Mouse (Mus musculus): Measurements from ENCODE around the gene Card9.
A peak's percentile ranks its signal among the peaks of the same experiment; 100 is the strongest.

Gene Card9

DNA sequence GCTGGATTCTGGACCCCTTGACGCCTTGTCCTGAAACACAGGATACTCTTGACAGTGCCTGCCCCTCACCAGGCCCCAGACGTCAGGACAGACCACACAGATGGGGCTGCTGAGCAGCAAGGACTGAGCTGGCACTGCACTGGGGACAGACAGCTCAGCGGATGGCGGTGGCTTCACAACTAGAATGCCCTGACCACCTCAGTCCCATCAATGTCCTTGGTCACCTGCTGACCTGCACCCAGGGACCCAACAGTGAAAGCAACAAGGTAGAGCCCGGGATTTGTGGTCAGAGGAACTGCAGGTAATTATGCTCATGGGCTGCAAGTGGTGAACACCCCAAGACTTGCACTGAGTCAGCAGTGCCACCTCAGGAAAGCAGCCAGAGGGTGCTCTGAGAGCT lies 2.3 kb upstream of the Card9 start:
- DNase-seq (ENCODE audit: low spot score), result no peak

DNA sequence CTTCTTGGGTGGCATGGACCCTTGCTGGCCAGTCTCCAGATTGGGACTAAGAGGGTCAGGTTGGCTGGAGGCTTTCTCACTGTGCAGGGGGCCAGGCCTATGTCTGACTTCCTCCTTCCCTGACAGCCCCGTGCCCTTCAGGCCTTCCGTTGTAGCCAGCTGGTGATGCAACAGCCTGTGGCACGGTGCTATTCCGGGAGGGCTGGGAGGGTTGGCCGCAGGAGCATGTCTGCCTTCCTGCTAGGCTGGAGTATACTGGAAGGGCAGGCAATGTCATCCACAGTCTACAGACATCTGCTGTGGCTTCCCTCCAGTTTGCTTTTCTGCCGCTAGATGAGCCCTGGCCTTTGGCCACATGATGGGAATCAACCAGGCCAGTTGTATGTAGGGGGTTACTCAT lies 735 bp downstream of the Card9 start:
- DNase-seq (ENCODE audit: low spot score), result no peak

DNA sequence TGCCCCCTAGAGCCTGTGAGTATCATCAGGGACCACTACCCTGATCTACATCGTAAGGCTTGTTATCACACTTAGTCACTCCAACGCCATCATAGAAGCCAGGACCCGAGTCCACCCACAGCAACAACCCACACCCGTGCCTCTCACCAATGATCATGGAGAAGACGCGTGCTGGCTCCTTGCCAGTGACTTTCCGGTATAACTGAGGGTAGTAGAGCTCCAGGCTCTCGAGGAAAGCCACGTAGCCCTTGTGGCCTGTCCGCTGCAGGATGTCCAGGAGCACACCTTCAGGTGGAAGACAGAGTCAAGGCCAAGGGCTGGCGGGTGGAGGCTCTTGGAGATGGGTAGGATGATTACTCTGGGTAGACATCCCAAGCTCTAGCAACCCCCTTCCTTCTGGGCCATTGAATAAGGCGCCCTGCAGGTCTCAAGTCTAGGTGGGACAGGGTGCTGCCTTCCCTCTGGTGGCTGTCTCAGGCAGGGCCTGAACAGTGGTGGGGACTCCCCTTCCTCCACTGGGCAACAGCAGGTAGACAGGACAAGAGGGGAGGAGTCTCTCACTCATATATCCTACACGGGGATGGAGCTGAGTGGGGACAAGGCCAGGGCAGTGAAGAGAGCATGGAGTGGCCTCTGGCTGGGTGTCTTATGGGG lies 1.9 kb downstream of the Card9 start:
- no peak for DNase-seq (ENCODE audit: low spot score)

DNA sequence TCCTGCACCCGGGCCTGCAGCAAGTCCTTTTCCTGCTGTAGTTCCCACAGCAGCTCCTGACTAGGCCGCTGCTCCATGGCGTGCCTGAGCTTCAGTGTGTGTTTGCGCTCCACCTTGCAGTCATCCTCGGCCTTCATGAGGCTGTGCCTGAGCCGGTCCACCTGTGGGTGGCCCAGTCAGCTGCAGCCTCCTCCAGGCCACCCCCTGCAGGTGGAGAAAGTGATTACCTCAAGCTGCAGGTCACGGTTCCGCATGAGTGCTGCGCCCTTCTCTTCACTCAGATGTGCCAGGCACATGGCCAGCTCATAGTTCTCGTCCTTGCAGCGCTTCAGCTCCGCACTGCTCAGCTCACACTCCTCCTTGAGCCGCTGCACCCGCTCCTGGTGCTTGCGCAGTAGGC lies 3.2 kb downstream of the Card9 start:
- DNase-seq (ENCODE audit: low spot score), result peak; percentile 31

DNA sequence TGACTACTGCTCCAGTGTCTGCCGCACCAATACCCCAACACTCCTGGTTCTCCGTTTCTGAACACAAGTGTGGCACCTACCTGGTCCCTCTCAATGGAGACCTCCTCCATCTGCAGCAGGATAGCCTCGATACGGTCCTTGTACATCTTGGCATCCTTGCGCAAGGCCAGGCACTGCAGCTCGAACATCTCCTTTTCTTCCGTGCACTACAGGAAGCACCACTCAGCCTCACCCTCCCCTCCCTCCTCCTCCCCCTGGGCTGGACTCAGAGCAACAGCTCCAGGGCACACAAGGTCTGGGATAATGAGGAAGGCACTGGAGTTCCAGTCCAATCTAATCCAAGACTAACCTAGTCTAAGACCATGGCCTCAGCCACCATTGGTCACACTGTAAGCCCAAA lies 4.0 kb downstream of the Card9 start:
- no peak for DNase-seq (ENCODE audit: low spot score)

DNA sequence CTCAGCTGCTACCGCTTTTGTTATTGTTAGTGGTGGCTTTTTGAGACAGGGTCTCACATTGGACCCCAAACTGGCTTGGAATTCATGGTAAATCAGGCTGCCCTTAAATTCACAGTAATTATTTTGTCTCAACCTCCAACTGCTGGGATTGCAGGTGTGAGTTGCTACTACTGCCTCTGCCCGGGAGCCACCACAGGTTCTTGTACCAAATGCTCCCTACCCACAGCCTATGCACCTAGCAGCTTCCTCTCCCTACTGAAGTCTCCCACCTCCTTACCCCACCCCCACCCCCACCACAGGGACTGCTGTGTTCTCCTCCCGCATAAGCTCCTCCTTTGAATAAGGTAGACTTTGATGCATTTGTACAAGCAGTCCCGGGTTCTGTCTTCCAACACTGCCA lies 4.5 kb downstream of the Card9 start:
- no peak for DNase-seq (ENCODE audit: low spot score)

DNA sequence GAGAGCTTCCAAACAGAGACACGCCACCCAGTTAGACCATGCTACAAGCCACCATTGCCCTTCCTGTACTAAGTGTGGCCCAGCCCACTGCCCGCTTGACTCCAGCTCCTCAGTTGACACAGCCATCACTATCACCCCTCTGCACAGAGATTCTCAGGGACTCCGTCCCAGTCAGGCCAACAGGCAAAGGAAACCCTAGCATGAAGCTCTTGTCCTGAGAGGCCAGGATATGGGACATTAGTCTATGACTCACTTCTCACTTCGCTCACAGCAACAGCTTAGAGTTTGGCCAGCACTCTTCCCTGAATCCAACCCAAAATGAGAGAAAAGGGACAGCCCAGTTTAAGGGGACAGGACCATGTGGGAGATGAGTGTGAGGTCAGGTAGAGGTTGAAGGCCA lies 6.3 kb downstream of the Card9 start:
- no peak for DNase-seq (ENCODE audit: low spot score)

DNA sequence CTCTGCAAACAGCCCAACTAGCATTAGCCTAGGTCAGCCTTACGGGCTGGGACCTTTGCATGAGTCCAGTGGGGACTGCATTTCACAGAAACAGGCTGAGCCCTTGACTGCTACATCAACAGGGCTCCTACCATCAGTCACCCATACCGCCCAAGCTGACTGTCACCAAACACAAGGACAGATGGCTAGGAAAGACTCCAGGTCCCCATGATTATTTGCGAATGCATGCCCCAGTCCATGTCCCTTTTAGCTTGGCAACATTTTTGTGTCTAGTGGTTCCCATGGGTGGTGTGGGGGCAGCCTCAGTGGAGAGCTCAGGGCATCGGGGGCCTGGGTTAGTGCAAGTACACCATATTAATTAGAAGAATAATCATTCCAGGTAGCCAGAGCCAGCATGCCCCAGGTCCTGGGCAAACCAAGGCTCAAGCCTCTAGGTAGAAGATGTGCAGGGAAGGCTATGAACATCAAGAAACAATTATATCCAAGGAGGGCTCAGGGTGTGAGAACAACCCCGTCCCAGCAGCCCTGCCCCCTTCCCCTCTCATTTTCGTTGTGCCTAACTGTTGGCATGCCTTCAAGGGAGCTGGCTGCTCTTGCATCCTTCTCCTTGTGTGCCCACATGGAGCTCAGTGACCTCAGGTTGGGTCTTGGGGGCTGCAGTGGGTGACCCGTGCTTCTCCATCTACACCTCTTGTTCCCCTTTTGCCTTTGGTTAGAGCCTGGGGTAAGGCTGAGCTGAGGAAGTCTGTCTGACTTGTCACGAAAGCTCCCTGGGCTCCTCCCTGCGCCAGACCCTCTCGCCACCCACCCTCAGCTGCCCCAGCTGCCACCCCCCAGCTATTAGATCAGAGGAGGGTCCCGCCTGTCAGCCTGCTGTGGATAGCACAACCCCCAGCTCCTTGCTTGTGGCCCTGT lies 7.4 kb downstream of the Card9 start:
- DNase-seq (ENCODE audit: low spot score), result no peak

DNA sequence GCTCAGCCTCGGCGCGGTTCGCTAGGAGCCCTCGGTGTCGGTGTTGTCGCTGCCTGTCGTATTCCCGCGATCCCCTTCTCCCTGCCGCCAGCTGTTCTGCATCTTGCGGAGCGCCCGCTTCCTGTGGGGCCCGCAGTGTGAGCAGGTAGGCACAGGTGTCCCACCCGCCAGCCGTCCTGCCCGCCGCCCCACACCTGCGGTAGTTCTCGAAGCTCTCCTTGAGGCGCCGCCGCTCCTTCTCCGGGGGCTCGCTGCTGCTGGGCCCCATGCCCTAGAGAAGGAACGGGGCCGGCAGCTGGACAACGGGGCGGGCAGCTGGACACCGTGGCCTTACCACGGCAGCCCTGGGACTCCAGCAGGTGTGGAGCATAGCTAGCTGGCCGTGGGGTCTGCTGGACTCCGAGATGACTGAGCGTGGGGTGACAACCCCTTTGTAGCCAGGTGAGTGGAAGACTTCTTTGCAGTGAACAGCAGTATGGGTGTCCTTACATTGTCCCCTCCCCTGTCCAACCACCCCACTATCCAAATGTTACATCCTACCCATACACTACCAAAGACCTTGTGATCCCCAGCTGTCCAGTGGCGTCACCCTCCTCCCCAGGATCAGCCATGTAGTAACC lies 8.3 kb downstream of the Card9 start:
- peak; percentile 29 for DNase-seq (ENCODE audit: low spot score)

DNA sequence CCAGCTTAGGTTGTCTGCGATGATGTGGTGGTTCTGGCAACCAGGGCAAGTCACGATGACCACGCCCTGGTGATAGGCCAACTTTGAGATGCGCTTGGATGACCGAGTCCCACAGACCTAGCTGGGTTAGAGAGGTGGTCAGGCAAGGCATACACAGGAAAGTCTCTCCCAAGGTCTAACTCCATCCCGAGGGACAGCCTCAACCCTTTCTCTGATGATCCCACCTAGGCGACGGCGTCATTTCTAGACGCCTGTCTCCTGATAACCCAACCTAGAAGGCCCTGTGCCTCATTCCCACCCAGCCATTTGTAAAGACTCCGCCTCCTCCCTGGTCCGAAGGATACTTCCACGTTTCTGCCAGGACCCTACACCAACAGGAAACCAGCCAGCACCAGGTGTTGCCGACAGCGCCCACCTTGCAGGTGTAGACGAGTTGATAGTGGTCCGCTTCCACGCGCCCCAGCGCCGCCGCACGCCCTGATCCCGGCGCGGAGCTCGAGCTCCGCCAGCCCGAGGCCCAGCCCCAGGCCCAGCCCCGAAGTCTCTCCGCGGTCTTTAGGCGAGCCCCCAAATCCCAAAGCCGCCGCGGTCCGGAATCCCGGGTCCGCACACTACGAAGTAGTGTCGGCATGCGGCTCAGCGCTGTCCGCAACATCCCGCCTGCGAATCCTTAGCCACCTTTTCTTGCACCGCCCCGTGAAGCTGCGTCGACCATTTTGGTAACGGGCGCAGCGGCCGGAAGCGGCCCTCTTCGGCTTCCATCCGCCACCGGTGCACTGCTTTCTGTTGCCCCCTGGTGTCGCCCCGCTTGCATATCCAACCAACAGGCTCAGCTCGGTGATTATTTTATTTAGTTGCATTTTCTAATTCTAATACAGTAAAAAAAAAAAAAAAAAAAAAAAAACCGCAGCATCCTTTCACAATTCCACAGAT lies 9.1 kb downstream of the Card9 start, which contains the start of gene Dnlz:
Gene Dnlz (minus strand): TSS at position 753 of the 933 bp plus-strand sequence.
- peak; percentile 94 for DNase-seq (ENCODE audit: low spot score)

DNA sequence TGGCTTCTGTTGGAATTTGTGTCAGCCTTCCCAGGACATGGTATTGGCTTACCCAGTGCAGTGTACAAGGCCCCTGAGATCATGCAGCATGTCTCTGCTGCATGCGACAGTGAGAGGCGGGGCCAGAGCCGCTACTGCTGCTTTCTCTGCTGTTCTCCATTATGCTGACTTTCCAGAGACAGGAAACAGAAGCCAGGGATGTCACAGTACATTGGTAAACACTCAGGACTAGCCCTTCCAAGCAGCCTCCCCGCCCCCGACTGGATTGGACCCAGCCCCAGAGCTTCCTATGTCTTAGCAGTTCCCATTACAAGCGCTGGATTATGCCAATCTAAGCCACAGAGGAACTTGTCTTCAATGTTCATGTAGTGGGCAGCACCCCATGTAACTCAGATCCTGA lies 12.5 kb downstream of the Card9 start:
- no peak for DNase-seq (ENCODE audit: low spot score)

DNA sequence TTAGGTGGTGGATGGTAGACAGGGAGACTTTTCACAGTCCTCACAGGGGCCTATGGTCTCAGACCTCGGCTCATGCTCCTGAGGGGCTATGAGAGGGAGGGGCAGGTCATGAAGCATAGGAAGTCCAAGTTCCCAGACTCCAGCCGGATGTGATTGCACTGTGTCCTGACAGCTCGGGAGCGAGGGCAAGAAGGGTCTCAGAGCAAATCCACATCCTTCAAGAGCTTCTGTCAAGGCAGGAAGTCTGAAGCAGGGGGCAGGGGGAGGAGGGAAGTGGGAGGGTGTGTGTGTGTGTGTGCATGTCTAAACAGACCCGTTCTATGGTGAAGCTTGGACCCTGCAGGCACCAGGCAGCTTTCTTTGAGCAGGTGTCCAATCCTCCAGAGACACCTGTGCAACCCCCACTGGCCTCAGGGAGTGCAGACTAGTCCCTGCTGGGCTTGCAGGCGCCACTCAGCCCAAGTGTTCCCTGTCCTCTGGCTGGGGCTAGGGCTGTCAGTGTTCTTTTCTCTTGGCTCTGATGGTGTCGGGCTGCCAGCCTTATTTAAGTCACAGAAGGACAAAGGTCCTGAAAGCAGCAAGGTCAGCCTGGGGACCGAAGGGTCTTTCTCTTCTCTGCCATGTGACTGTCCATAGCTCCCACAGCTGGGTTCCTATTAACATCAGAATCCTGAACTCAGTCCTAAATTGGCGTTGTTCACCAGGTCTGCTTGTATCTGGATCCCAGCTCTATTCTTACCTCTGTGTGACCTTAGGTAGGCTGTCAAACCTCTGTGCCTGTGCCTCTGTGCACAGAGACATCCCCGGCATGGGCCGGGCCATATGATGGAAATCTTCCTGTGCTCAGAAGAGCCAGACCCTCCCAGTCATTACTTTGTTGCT lies 17.9 kb downstream of the Card9 start:
- no peak for DNase-seq (ENCODE audit: low spot score)

DNA sequence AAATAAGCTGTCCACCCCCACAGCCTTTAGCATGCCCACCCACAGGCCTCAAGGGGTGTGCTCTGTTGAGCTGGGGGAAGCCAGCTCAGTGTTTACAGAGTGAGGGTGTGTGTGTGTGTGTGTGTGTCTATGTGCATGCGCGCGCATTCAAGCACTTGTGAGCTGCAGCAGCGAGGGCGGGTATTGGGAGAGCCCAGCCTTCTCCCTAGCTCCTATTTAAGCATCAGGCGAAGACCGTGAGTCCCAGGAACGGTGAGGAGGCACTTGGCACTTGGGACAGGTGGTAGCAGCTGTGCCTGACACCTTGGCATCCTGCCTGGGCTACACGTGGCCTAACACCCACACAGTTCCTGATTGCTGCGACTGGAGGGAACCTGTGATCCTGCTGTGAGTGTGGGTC lies 18.7 kb downstream of the Card9 start:
- peak; percentile 61 for DNase-seq (ENCODE audit: low spot score)

DNA sequence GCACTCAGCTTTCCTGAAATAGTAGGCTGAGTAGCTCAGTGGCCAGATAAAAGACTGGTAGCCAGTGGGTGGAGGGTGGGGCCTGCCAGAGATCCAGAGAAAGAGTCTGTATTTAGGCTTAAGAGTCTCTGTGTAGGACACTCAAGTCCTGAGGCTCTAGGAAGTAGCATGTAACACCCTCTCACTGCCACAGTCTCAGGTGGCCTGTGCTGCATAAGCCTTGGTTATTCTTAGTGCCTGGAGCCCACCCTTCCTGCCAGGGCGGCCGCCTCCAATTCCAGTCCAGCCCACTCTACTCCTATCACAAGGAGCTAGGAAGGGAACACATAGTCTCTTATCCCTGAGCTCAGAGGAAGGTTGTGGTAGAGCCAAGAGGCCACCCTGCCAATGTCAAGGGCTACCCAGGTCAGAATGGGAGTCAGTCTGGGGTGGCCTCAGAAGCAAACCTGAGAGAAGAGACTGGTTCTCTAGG lies 19.2 kb downstream of the Card9 start:
- no peak for DNase-seq (ENCODE audit: low spot score)

DNA sequence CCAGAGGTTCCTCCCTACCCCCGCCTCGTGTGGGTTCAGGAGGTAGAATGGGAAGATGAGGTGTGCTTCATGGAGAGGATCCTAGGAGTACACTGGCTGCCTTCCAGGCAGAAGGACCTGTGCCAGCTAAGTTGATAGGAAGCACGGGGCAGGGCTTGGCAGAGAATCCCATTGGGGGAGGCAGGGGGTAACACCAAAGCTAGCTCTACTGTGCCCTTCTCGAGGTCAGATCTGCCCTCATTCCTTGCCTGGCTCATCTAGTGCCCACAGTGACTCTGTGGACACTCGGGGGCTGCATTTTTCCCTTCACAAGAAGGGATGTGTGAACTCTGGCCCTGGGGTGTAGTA lies 21.5 kb downstream of the Card9 start:
- DNase-seq (ENCODE audit: low spot score), result no peak

DNA sequence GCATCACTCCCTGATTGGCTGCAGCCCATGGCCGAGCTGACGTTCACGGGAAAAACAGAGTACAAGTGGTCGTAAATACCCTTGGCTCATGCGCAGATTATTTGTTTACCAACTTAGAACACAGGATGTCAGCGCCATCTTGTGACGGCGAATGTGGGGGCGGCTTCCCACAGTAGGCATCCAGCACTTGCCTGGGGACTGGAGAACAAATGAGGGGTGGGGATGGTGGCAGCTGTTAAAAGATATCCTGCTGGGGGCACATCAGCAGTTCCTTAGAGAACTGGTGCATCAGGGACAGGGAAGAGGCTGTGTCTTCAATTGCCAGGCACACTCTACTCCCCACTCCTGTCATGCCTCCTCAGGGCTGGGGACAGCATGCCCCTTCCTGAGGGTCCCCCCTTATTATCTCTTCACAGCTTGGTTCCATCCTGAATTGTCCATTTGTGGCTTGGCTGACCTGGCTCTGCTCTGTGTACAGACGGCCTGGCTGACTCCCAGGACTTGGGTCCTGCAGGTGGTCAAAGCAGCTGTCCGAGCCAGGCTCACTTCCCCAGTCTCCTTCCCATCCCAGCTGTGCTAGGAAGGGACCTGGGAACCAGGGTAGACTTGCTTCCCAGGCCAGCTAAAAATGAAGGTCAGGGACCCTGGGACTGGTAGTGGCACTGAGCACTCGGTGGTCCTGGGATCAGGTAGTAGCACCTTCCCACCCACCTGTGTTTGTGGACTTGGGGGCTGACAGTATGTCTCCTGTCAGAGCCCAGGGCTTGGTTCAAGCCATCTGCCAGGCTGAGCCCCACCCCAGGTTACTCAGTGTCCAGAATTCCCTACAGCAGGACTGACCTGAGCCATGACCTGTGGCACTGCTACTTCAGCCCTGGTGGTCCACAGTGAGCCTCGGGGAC lies 22.2 kb downstream of the Card9 start:
- no peak for DNase-seq (ENCODE audit: low spot score)

DNA sequence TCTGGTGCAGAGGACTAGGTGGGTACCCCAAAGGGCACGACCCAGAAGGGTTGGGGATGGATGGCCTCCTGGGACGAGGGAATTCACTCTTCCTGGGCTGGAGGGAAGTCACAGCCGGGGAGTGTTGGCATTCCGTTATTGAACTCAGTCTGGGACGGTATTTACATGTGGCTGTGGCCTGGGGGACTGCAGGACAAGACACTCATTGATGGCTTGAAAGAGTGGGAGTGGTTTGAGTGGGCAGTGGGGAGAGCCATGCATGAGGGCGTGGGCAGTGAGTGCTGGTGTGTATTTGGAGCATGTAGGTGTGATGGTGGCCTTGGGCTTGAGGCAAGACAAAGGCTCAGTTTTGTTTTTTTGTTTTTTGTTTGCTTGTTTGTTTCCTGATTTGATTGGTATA lies 30.0 kb downstream of the Card9 start:
- no peak for DNase-seq (ENCODE audit: low spot score)

DNA sequence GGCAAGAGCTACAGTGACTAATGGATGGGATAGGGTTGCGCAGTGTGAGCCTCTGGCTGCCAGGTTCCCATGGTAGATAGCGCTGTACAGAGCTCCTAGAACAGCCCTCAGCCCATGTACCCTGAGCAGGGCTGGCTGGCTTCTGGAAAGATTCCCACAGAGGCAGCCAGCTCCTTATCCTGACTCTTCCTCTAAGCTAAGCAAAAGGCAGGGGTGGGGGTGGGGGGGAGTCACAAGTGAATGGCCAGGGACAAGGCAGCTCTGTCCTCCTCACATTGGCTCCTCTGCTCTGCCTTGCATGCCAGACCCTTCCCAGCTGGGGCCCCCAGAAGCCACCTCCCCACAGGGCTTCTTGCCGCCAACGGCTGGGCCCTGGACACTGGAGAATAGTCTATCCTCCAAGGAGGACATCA lies 30.7 kb downstream of the Card9 start:
- DNase-seq (ENCODE audit: low spot score), result no peak

DNA sequence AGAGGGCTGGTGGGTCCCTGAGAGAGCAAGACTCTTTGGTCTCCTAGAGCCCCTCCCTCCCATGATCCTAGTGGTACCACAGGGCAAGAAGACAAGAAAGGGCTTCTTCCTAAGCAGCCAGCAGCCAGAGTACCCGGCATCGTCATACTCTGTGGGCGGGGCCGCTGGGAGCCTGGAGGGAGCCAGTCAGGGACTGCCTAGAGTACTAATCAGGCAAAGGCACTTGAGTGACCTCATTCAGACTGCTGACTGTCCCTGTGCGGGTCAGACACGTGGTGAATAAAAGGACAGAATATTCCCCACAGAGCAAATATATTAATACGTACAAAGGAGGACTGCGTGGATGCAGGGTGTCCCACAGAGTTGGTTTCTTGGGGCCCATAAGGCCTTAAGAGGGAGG lies 31.3 kb downstream of the Card9 start:
- DNase-seq (ENCODE audit: low spot score), result no peak

DNA sequence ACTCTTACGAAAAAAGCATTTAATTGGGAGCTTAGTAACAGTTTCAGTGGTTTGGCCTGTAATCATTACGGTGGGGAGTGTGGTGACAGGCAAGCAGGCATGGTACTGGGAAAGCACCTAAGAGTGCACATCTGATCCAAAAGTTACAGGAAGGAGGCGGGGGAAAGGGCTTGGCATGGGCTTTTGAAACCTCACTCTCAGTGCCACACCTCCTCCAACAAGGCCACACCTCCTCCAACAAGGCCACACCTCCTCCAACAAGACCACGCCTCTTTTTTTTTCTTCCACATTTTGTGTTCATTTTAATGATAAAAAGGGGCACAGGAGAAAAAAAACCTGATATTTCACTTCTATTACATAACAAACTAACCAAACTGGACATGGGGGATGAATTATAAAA lies 32.9 kb downstream of the Card9 start:
- DNase-seq (ENCODE audit: low spot score), result no peak

Measured in urinary bladder, postnatal 14 days (tissue).